Mouse (Mus musculus) c-Kit-negative CD71-positive TER-119-positive erythroid progenitor cells, embryonic 14.5 days (primary cell): ENCODE measurements around the gene Clgn.

Experiments used
- DNase-seq: peaks from one replicate; pipeline ENCODE4 v3.0.0-alpha.2; 2013; ENCODE audit warnings: low read depth, low spot score

The Clgn gene

GRCm38 (mm10) chr8:83389316-83390005 is at the start of gene Clgn:
TSS of gene Clgn (plus strand) at chr8:83389867.
- DNase-seq = no peak

- no peak for DNase-seq
These were observed 47.6 kb upstream of the Clgn start for GRCm38 (mm10) chr8:83342076-83342475.

- DNase-seq = no peak
These were observed 47.0 kb upstream of the Clgn start for GRCm38 (mm10) chr8:83342693-83343092.

GRCm38 (mm10) chr8:83348263-83348662 is 41.4 kb upstream of the Clgn start, which contains the start of gene Mgat4d:
TSS of gene Mgat4d (plus strand) at chr8:83348471.
- no peak for DNase-seq

GRCm38 (mm10) chr8:83351315-83351714 is 38.4 kb upstream of the Clgn start:
- no peak for DNase-seq

GRCm38 (mm10) chr8:83363156-83363769 is 26.4 kb upstream of the Clgn start:
- DNase-seq = no peak

GRCm38 (mm10) chr8:83377231-83377630 is 12.4 kb upstream of the Clgn start:
- no peak for DNase-seq

- DNase-seq = no peak
These were observed 9.5 kb upstream of the Clgn start for GRCm38 (mm10) chr8:83380141-83380540.

- DNase-seq = no peak
These were observed 8.7 kb upstream of the Clgn start for GRCm38 (mm10) chr8:83381016-83381415.

GRCm38 (mm10) chr8:83382850-83383249 is 6.8 kb upstream of the Clgn start:
- no peak for DNase-seq

GRCm38 (mm10) chr8:83390006-83390701 is 487 bp downstream of the Clgn start:
- DNase-seq = no peak

GRCm38 (mm10) chr8:83392521-83392920 is 2.9 kb downstream of the Clgn start:
- DNase-seq = no peak

- DNase-seq = no peak
These were observed 4.7 kb downstream of the Clgn start for GRCm38 (mm10) chr8:83394325-83394724.

- no peak for DNase-seq
These were observed 7.0 kb downstream of the Clgn start for GRCm38 (mm10) chr8:83396680-83397079.

GRCm38 (mm10) chr8:83397726-83398125 is 8.1 kb downstream of the Clgn start:
- DNase-seq = no peak

GRCm38 (mm10) chr8:83405548-83405947 is 15.9 kb downstream of the Clgn start:
- no peak for DNase-seq

GRCm38 (mm10) chr8:83406836-83407235 is 17.2 kb downstream of the Clgn start:
- DNase-seq = peak; percentile 47

- DNase-seq = no peak
These were observed 18.8 kb downstream of the Clgn start for GRCm38 (mm10) chr8:83408496-83408895.

GRCm38 (mm10) chr8:83416878-83417277 is 27.2 kb downstream of the Clgn start:
- DNase-seq = no peak

GRCm38 (mm10) chr8:83417970-83418369 is 28.3 kb downstream of the Clgn start:
- DNase-seq = no peak

GRCm38 (mm10) chr8:83418805-83419516 is 29.3 kb downstream of the Clgn start:
- no peak for DNase-seq

GRCm38 (mm10) chr8:83421354-83421753 is 31.7 kb downstream of the Clgn start:
- no peak for DNase-seq
